Mouse (Mus musculus): Measurements from ENCODE around the gene Urb2.

The Urb2 gene

DNA sequence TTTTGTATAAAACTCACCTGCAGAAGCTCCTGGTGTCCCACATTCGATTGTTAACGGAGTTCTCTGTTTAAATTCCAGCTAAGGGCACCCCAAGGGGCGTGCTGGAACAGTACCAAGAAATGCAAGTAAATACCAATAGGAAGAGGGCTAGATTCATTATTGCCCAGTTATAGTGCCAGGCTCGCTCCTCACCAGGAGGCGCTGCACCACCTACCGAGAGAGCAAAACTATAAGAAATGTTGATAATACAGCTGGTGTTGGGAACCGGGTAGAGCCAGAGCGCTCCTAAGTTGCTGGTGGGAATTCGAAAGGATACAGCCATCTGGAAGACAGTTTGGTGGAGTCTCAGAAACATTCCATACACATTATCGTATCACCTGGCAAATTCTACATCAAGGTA, 56.7 kb downstream of the Urb2 start:
- 86% methylated on average over 10 of the region's 10 CpGs for WGBS

DNA sequence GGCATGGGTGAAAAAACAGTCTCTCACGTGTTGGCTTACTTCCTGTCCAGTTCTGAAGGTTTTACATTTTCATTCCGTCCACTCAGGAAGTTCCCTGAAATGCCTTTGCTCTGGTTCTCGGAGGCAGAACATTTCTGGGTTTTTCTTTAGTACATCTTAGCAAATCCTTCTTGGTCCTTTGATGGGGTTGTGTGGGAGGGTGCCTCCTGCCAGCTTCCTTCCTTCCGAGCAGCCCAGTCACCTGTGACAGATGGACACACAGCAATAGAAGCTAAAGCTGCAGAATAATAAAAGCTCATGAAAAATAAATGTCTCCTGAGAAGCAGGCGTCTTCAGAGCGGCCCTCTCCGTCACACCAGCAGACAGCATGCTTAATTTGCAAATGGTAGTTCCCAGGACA, 57.7 kb downstream of the Urb2 start:
- 56% methylated on average over 7 of the region's 7 CpGs for WGBS

DNA sequence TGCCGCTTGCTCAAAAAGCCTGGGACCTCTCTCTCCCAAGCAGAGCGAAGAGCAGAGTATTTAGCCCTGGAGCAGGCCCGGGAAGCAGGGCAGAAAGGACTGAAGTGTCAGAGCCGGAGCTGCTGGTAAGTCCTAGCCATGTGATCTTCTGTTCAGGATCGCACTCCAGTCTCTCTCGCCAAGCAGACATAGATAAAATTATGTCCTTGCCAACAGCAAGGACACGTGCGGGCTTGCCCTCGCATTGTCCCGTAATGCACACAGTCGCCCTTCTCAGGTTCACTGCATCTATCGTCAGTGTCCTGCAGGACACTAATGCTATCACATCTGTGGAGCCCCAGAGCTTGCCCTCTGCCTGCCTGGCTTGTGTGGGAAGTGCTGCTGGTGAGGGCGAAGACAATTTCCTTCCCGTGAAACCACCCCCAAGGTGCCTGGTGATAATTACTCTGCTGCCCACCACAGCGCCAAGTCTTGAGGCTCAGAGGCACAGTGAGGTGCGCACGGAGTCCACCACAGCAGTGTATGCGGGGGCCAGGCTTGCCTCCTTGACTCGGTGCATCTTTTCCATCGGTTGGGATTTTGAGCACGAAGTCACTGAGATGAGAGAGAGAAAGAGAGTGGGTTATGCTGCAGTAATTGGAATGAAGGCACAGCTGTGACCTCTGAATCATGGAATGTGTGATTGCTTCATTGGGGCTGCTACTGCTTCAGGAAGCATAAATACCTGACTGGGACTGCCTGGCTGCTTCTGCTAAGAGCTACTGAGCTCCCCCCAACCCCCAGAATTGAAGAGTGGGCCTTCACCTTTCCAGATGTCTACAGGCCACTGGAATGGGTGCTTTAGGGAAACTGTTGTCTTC, 59.4 kb downstream of the Urb2 start:
- 74% methylated on average over 21 of the region's 21 CpGs for WGBS

DNA sequence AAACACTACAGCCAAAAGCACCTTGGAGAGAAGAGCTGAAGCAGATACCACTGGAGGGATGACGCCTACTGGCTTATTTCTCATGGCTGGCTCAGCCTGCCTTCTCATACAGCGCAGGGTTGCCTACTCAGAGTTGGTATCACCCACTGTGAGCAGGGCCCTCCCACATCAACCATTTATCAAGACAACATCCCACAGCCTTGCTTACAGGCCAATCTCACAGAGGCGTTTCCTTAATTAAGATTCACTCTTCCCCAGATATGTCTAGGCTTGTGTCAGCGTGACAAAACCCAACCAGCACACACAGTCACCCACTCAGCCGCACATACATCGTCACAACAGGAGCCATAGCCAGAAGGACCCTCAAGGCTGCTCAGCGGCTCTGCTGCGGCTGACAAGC, 61.3 kb downstream of the Urb2 start:
- 66% methylated on average over 8 of the region's 8 CpGs for WGBS

DNA sequence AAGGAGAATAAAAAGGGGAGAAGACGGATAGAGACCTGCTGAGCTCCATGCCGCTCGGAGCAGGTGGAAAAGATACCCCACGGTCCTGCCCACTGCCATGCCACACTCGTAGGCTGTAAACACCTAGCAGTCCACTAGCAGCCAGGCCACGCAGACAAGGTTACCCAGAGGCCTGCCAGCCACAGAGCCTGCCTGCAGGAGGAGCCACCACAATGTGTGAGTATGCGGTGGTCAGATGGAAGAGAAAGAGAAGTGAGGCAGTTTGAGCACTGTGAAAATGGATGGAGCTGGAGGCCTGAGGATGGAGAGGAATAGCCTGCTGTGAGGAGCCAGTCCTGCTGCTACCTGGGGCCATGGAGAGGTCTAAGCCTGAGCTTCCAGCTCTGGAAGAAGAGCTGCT, 62.3 kb downstream of the Urb2 start:
- WGBS = 90% methylated on average over 7 of the region's 7 CpGs

DNA sequence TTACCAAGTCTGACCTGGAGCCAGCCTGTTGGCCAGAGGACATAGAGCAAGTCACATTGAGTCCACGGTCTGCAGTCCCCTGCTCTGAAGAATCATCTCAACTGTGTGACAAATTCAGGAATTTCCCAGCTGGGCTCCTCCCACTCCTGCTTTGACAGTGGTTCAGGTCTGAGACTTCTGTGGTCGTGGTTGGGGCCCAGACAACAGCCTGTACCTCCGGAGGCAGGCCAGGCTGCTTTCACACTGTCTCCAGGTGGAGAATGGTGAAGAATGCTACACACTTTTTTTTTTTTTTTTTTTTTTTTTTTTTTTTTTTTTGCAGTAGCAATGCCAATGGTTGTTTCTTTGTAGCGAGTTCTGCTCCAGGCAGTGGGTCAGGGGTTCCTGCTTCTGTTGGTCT, 64.4 kb downstream of the Urb2 start:
- 66% methylated on average over 4 of the region's 4 CpGs for WGBS

DNA sequence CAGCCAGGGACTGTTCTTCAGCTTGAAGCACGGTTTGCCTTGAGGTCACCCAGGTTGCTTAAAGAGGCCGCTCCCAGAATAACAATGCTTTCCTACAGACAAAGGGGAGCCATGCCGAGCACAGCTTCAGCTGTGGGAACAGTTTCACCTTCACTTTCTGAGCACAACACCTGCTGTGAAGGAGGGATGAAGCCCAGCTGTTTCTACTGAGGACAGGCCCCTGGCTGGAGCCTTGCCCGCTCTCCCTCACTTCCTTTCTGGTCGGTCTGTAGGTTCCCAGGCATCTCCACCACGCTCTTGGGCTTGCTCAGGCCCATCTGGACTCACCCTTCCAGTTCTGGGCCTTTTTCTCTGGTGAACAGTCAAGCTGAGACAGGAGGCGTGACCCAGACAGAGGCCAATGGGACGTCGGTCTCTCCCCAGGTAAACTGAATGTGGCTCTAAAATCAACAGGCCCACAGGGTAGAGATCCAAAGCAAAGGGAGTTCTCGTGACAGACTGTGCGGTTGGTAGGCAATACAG, 66.8 kb downstream of the Urb2 start:
- WGBS = 86% methylated on average over 11 of the region's 11 CpGs

DNA sequence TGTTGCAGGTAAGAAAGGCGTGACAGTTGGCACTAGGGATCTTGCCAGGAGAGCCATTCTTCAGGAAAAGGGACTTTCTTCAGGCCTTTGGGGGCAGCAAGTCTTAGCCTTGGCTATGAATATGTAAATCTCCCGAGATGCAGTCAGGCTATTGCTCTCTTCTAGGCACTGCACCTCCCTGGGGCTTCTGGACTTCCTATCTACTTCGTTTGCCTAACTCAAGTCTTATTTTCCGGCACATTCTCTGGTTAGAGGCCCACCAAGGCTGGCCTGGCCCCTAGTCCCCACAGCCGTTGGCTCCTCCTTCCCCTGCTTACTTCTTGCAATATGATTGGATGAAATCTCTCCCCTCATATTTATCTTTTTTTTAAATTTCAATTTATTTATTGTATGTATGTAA, 67.7 kb downstream of the Urb2 start:
- 90% methylated on average over 5 of the region's 5 CpGs for WGBS

DNA sequence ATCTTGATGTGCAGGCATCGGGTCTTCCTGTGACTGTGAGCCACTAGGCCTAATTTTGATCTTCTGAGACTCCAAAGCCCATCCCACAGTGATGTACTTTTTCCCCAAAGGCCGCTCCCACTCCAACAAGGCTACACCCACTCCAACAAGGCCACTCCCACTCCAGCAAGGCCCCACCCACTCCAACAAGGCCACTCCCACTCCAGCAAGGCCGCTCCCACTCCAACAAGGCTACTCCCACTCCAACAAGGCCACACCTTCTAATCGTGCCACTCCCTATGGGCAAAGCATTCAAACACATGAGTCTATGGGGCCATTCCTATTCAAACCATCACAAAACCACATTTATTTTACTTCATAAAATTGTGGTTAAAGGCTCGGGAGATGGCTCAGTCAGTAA, 69.2 kb downstream of the Urb2 start:
- 95% methylated on average over 5 of the region's 5 CpGs for WGBS

All from cerebral cortex, adult 2 months (tissue).